Mouse (Mus musculus): ENCODE data around the gene Stra8. TPM values are rescaled to one million over a fixed set of nuclear protein-coding genes. Genes with fewer than 3 reads are reported as not detected.

Stra8 gene
- polyA plus RNA-seq (2014; fragmentation: Nextera tagmentation; extraction: Ambion mirVana), result not detected in 2 replicates

GRCm38 (mm10) chr6:34919956-34920355, at the start of gene Stra8:
Gene Stra8, plus strand, starts transcription at chr6:34920163.
- Histone ChIP-seq H3K9ac (ENCODE audit: low read length) (no peak within 1 kb of the TSS), H3K27me3 (replicated peaks; ENCODE audit: control insufficient read depth, insufficient read depth, low read length) (no peaks in the 10 kb centered on the region), H3K4me2 (ENCODE audit: low read length) (no peak within 1 kb of the TSS), H3K27ac (ENCODE audit: low read depth, low read length) (no peak within 1 kb of the TSS), H3K4me3 (ENCODE audit: low read depth, low read length) (no peak within 1 kb of the TSS), H3K36me3 (ENCODE audit: control insufficient read depth, insufficient read depth, low read length) (no peaks in the 10 kb centered on the region), H3K4me1 (ENCODE audit: control insufficient read depth, insufficient read depth, low read length) (no peaks in the 10 kb centered on the region), H3K9me3 (replicated peaks; ENCODE audit: control insufficient read depth, low read length) (no peaks in the 10 kb centered on the region)
- WGBS, result 50% methylated on average over 10 of the region's 10 CpGs
- no peak for DNase-seq (ENCODE audit: low spot score)
- ATAC-seq, result no peak

GRCm38 (mm10) chr6:34870724-34871123, 49.2 kb upstream of the Stra8 start:
- no peak overlapping the region for H3K27ac ChIP-seq (ENCODE audit: low read depth, low read length)
- peaks cover 5% of the 10 kb centered on the region; the same call in 1 of the 2 replicates for H3K36me3 ChIP-seq (ENCODE audit: control insufficient read depth, insufficient read depth, low read length)
- H3K9me3 ChIP-seq (replicated peaks; ENCODE audit: control insufficient read depth, low read length), result no peaks in the 10 kb centered on the region
- ATAC-seq (no peak), DNase-seq (ENCODE audit: low spot score) (no peak)
- no peaks in the 10 kb centered on the region for H3K4me1 ChIP-seq (ENCODE audit: control insufficient read depth, insufficient read depth, low read length)
- no peak overlapping the region for H3K4me2 ChIP-seq (ENCODE audit: low read length)
- 87% methylated on average over 5 of the region's 5 CpGs for WGBS
- H3K27me3 ChIP-seq (replicated peaks; ENCODE audit: control insufficient read depth, insufficient read depth, low read length), result no peaks in the 10 kb centered on the region
- no peak overlapping the region for H3K4me3 ChIP-seq (ENCODE audit: low read depth, low read length)
- H3K9ac ChIP-seq (ENCODE audit: low read length), result no peak overlapping the region

- Histone ChIP-seq H3K36me3 (ENCODE audit: control insufficient read depth, insufficient read depth, low read length) (peaks cover 5% of the 10 kb centered on the region; the same call in 1 of the 2 replicates), H3K4me2 (ENCODE audit: low read length) (no peak overlapping the region), H3K4me1 (ENCODE audit: control insufficient read depth, insufficient read depth, low read length) (peaks cover 6% of the 10 kb centered on the region; the same call in 1 of the 2 replicates), H3K9me3 (replicated peaks; ENCODE audit: control insufficient read depth, low read length) (no peaks in the 10 kb centered on the region), H3K9ac (ENCODE audit: low read length) (no peak overlapping the region), H3K4me3 (ENCODE audit: low read depth, low read length) (no peak overlapping the region), H3K27me3 (replicated peaks; ENCODE audit: control insufficient read depth, insufficient read depth, low read length) (no peaks in the 10 kb centered on the region), H3K27ac (ENCODE audit: low read depth, low read length) (no peak overlapping the region)
- DNase-seq (ENCODE audit: low spot score) (no peak), ATAC-seq (no peak)
- whole genome bisulfite sequencing, result 89% methylated on average over 7 of the region's 7 CpGs
Measured at GRCm38 (mm10) chr6:34871929-34872328, 48.0 kb upstream of the Stra8 start.

- 82% methylated on average over 10 of the region's 10 CpGs for WGBS
- DNase-seq (ENCODE audit: low spot score) (no peak), ATAC-seq (no peak)
- Histone ChIP-seq H3K4me3 (ENCODE audit: low read depth, low read length) (no peak overlapping the region), H3K9me3 (replicated peaks; ENCODE audit: control insufficient read depth, low read length) (no peaks in the 10 kb centered on the region), H3K27me3 (replicated peaks; ENCODE audit: control insufficient read depth, insufficient read depth, low read length) (no peaks in the 10 kb centered on the region), H3K27ac (ENCODE audit: low read depth, low read length) (no peak overlapping the region), H3K36me3 (ENCODE audit: control insufficient read depth, insufficient read depth, low read length) (peaks cover 5% of the 10 kb centered on the region; the same call in 1 of the 2 replicates), H3K9ac (ENCODE audit: low read length) (no peak overlapping the region), H3K4me2 (ENCODE audit: low read length) (no peak overlapping the region), H3K4me1 (ENCODE audit: control insufficient read depth, insufficient read depth, low read length) (peaks cover 10% of the 10 kb centered on the region; the same call in 1 of the 2 replicates)
Measured at GRCm38 (mm10) chr6:34872871-34873270, 47.1 kb upstream of the Stra8 start.

- 84% methylated on average over 21 of the region's 21 CpGs for WGBS
- Histone ChIP-seq H3K4me3 (ENCODE audit: low read depth, low read length) (no peak overlapping the region), H3K36me3 (ENCODE audit: control insufficient read depth, insufficient read depth, low read length) (peaks cover 5% of the 10 kb centered on the region; the same call in 1 of the 2 replicates), H3K27me3 (replicated peaks; ENCODE audit: control insufficient read depth, insufficient read depth, low read length) (no peaks in the 10 kb centered on the region), H3K4me2 (ENCODE audit: low read length) (no peak overlapping the region), H3K4me1 (ENCODE audit: control insufficient read depth, insufficient read depth, low read length) (peaks cover 10% of the 10 kb centered on the region; the same call in 1 of the 2 replicates), H3K9ac (ENCODE audit: low read length) (no peak overlapping the region), H3K9me3 (replicated peaks; ENCODE audit: control insufficient read depth, low read length) (no peaks in the 10 kb centered on the region), H3K27ac (ENCODE audit: low read depth, low read length) (no peak overlapping the region)
- ATAC-seq (no peak), DNase-seq (ENCODE audit: low spot score) (no peak)
Measured at GRCm38 (mm10) chr6:34874101-34874921, 45.7 kb upstream of the Stra8 start.

GRCm38 (mm10) chr6:34875268-34875761, 44.6 kb upstream of the Stra8 start:
- ATAC-seq, result no peak
- DNase-seq (ENCODE audit: low spot score), result no peak
- Histone ChIP-seq H3K4me1 (ENCODE audit: control insufficient read depth, insufficient read depth, low read length) (peaks cover 10% of the 10 kb centered on the region; the same call in 1 of the 2 replicates), H3K9me3 (replicated peaks; ENCODE audit: control insufficient read depth, low read length) (no peaks in the 10 kb centered on the region), H3K4me3 (ENCODE audit: low read depth, low read length) (no peak overlapping the region), H3K4me2 (ENCODE audit: low read length) (no peak overlapping the region), H3K9ac (ENCODE audit: low read length) (no peak overlapping the region), H3K36me3 (ENCODE audit: control insufficient read depth, insufficient read depth, low read length) (peaks cover 8% of the 10 kb centered on the region; the same call in 1 of the 2 replicates), H3K27ac (ENCODE audit: low read depth, low read length) (no peak overlapping the region), H3K27me3 (replicated peaks; ENCODE audit: control insufficient read depth, insufficient read depth, low read length) (no peaks in the 10 kb centered on the region)
- WGBS, result 92% methylated on average over 15 of the region's 15 CpGs

- Histone ChIP-seq H3K27me3 (replicated peaks; ENCODE audit: control insufficient read depth, insufficient read depth, low read length) (no peaks in the 10 kb centered on the region), H3K9me3 (replicated peaks; ENCODE audit: control insufficient read depth, low read length) (no peaks in the 10 kb centered on the region), H3K36me3 (ENCODE audit: control insufficient read depth, insufficient read depth, low read length) (peaks cover 16% of the 10 kb centered on the region; the same call in 1 of the 2 replicates), H3K9ac (ENCODE audit: low read length) (peak overlapping the region; percentile 89), H3K4me3 (ENCODE audit: low read depth, low read length) (no peak overlapping the region), H3K27ac (ENCODE audit: low read depth, low read length) (no peak overlapping the region), H3K4me1 (ENCODE audit: control insufficient read depth, insufficient read depth, low read length) (peaks cover 10% of the 10 kb centered on the region; the same call in 1 of the 2 replicates), H3K4me2 (ENCODE audit: low read length) (peak overlapping the region; percentile 75; the same call in 1 of the 2 replicates)
- ATAC-seq (no peak), DNase-seq (ENCODE audit: low spot score) (no peak)
- WGBS, result 57% methylated on average over 12 of the region's 12 CpGs
Measured at GRCm38 (mm10) chr6:34875966-34876834, 43.8 kb upstream of the Stra8 start.

GRCm38 (mm10) chr6:34876835-34877156, 43.2 kb upstream of the Stra8 start:
- no peaks in the 10 kb centered on the region for H3K9me3 ChIP-seq (replicated peaks; ENCODE audit: control insufficient read depth, low read length)
- H3K4me3 ChIP-seq (ENCODE audit: low read depth, low read length), result peak overlapping the region; percentile 66
- H3K4me1 ChIP-seq (ENCODE audit: control insufficient read depth, insufficient read depth, low read length), result peaks cover 10% of the 10 kb centered on the region; the same call in 1 of the 2 replicates
- H3K36me3 ChIP-seq (ENCODE audit: control insufficient read depth, insufficient read depth, low read length), result peaks cover 16% of the 10 kb centered on the region; the same call in 1 of the 2 replicates
- DNase-seq (ENCODE audit: low spot score) (no peak), ATAC-seq (no peak; the same call in 1 of the 2 replicates)
- H3K4me2 ChIP-seq (ENCODE audit: low read length), result peak overlapping the region; percentile 75
- no peaks in the 10 kb centered on the region for H3K27me3 ChIP-seq (replicated peaks; ENCODE audit: control insufficient read depth, insufficient read depth, low read length)
- WGBS, result 33% methylated on average over 2 of the region's 2 CpGs
- H3K9ac ChIP-seq (ENCODE audit: low read length), result peak overlapping the region; percentile 89
- no peak overlapping the region for H3K27ac ChIP-seq (ENCODE audit: low read depth, low read length)

All from forebrain, embryonic 14.5 days (tissue).